Mouse (Mus musculus) myocyte (in vitro differentiated cells): ENCODE data around the gene Sin3a.

Source experiments
- E2F4 ChIP-seq: IDR thresholded peaks from one replicate; pipeline ENCODE4 v1.6.1; 2011; ENCODE audit warnings: mild to moderate bottlenecking, control low read depth, moderate library complexity; ENCODE audit not compliant: insufficient read depth
- MAX ChIP-seq: IDR thresholded peaks from one replicate; pipeline ENCODE4 v1.6.1; 2011; ENCODE audit warnings: low read depth, mild to moderate bottlenecking, control low read depth
- MYOD1 ChIP-seq, 3 experiments: IDR thresholded peaks; one replicate each; pipeline ENCODE4 v1.6.1; 2011; ENCODE audit warnings: control low read depth in 2 of 3, low read depth in 2 of 3, mild to moderate bottlenecking in 2 of 3, moderate library complexity in 1 of 3; ENCODE audit not compliant: insufficient read length in 2 of 3, control insufficient read depth in 1 of 3
- POLR2A ChIP-seq: IDR thresholded peaks from one replicate; pipeline ENCODE4 v1.6.1; 2011; ENCODE audit warnings: low read depth, mild to moderate bottlenecking, control low read depth, moderate library complexity; ENCODE audit not compliant: insufficient read length
- POLR2AphosphoS2 ChIP-seq: IDR thresholded peaks from one replicate; pipeline ENCODE4 v1.6.1; 2011; ENCODE audit warnings: low read depth, control low read depth; ENCODE audit not compliant: insufficient read length
- SRF ChIP-seq: IDR thresholded peaks from one replicate; pipeline ENCODE4 v1.6.1; 2011; ENCODE audit warnings: low read depth; ENCODE audit not compliant: control insufficient read depth, insufficient read length
- TCF12 ChIP-seq: IDR thresholded peaks from one replicate; pipeline ENCODE4 v1.6.1; 2011; ENCODE audit warnings: mild to moderate bottlenecking, control low read depth; ENCODE audit not compliant: poor library complexity, insufficient read depth, severe bottlenecking

GRCm38 (mm10) chr9:57146451-57147066 lies 74.7 kb downstream of the Sin3a start:
- TF ChIP-seq E2F4 (no peak), TCF12 (no peak), POLR2A (no peak), SRF (no peak), MYOD1 (IDR thresholded peaks at IDR 0.05; ENCODE audit: control insufficient read depth in 1 of 3, insufficient read length in 2 of 3, low read depth in 2 of 3) (no peak), MAX (no peak), POLR2AphosphoS2 (no peak)
